Mouse (Mus musculus) Patski (cell line): ENCODE data around the gene Shroom3. TPM values are rescaled to one million over a fixed set of nuclear protein-coding genes. Genes with fewer than 3 reads are reported as not detected.
A peak's percentile ranks its signal among the peaks of the same experiment; 100 is the strongest.

Source experiments
- ATAC-seq: fragments of 100-300 bp; one replicate; pipeline ENCODE4 v1.8.0; 2021
- CTCF ChIA-PET: fragments of 350-600 bp; sonication (Branson Sonifier 250); formaldehyde crosslinking; loops from one replicate; lab custom pipeline; 2022; ENCODE audit warnings: inconsistent platforms; lab: Charles Lee
- POLR2A ChIA-PET: fragments of 350-600 bp; sonication (Branson Sonifier 250); formaldehyde crosslinking; loops from one replicate; lab custom pipeline; 2022; ENCODE audit warnings: antibody characterized with exemption, inconsistent platforms; lab: Charles Lee
- DNase-seq: peaks from one replicate; pipeline ENCODE4 v3.0.0-alpha.2; 2011; ENCODE audit warnings: low read depth, low spot score
- H3K27me3 ChIP-seq: fragments of 371-371 bp; one replicate; pipeline ENCODE4 v1.5.1; 2021
- CTCF ChIP-seq: fragments of 100-300 bp; IDR thresholded peaks from one replicate; pipeline ENCODE4 v1.5.1; 2021
- in situ Hi-C: fragments of 300-500 bp; cut with MboI; formaldehyde crosslinking; loops from 3 replicates; pipeline ENCODE4 v1.11.1; 2018; ENCODE audit warnings: low pct_unique_long_range_greater_than_20kb, mixed read lengths
- polyA plus RNA-seq: library from polyadenylated mRNA; unstranded; gene quantifications from one replicate; pipeline ENCODE4 v1.2.3, GENCODE M21; 2021

Shroom3 gene
- polyA plus RNA-seq, 1 experiment from 2014 or later, result 206 TPM

DNA sequence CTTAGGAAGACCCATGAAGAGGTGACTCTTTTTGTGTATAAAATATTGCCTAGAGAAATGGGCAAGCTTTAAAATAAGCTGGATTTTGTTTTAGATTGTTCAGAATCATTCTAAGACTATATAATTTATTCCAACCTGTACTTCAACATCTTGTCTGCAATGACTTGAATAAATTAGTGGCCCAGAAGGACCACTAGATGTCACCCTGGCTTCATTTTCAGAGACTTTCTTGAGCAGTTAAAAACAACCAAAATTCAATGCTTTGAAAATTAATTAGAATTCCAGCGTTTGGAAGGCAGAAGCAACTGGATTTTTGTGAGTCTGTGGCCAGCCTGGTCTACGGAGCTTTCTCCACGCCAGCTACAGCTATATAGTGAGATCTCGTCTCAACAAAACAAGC, 3.8 kb upstream of the Shroom3 start:
- peak; percentile 81 for TF ChIP-seq CTCF
- DNase-seq, result no peak
- CTCF ChIA-PET, result interaction anchor here (0.8 to 2.1 kb wide), 15 partner anchors 9 to 644 kb away, joined by 3 to 32 read pairs (median 3); no protein-coding TSS in a partner anchor
- H3K27me3 ChIP-seq, result no peaks in the 10 kb centered on the region
- in situ Hi-C loops, result loop anchor here (10.0 kb wide), 1 partner anchor 415 kb away; the partner anchor contains the start of gene Sept11
- POLR2A ChIA-PET, result no interaction called here
- no peak for ATAC-seq

DNA sequence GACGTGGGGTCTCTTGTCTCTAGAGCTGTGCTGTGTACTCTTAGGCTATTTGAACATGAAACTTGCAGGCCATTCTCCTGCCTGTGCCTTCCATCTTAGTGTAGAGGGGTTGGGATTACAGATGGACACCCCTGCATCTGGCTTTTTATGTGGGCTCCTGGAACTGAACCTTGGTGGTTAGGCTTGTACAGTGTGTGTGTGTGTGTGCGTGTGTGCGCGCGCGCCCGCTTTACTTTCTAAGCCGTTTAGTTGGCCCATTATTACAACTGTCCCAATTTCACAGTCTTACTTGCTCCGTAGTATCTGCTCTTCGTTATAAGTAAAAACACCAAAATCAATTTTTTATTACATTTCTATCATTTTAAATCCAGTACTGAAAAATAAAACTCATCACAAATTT, 1.4 kb upstream of the Shroom3 start:
- H3K27me3 ChIP-seq, result no peaks in the 10 kb centered on the region
- ATAC-seq (no peak), DNase-seq (no peak)
- POLR2A ChIA-PET, result interaction anchor here (0.6 kb wide), 1 partner anchor 45 kb away, joined by 6 read pairs; no protein-coding TSS in a partner anchor
- in situ Hi-C loops, result loop anchor here (5.0 to 10.0 kb wide), 3 partner anchors 45 to 583 kb away; partner anchors contain the start of gene Ccng2
- CTCF ChIA-PET, result interaction anchor here (1.0 to 3.1 kb wide), 7 partner anchors 17 to 46 kb away, joined by 3 to 17 read pairs (median 4); no protein-coding TSS in a partner anchor
- no peak for TF ChIP-seq CTCF

DNA sequence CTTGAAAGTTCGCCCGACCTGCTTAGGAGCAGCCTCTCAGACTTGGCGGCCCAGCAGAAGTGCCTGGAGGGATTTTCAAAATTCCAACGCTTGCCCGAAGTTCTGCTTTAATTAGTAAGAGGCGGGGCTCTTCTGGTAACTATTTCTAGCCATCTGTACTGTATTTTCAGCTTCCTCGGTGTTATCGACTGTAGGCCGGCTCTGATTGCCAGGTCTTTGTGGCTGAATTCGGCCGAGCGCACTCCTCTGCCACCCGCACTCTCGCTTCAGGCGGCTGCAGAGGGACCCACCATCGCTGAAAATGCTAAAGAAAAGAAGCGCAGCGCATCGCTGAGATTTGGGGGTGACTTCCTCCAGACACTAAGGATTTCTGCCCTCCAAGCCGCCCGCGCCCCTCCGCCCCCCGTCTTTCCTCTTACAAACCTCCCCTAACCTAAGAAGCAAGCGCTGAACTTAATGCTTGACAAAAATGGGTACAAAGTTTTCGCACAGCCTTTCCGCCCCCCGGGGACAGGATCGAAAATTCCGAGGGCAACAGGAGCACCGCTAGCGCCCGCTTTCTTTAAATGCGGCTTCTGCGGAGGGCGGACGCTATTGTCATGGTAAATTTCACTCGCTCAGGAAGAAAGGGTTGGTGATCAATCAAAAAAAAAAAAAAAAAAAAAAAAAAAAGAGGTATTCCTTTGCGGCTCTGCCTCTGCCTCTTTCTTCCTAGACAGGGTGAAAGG, 450 bp upstream of the Shroom3 start:
- H3K27me3 ChIP-seq, result no peaks in the 10 kb centered on the region
- CTCF ChIA-PET, result interaction anchor here (1.1 to 6.0 kb wide), 6 partner anchors 16 to 163 kb away, joined by 3 to 51 read pairs (median 12); no protein-coding TSS in a partner anchor
- ATAC-seq (peak; percentile 58), DNase-seq (no peak)
- TF ChIP-seq CTCF, result no peak
- in situ Hi-C loops, result loop anchor here (5.0 to 10.0 kb wide), 3 partner anchors 45 to 582 kb away; partner anchors contain the start of gene Ccng2
- POLR2A ChIA-PET, result interaction anchor here (0.6 to 2.3 kb wide), 4 partner anchors 15 to 358 kb away, joined by 3 to 13 read pairs (median 8); no protein-coding TSS in a partner anchor

DNA sequence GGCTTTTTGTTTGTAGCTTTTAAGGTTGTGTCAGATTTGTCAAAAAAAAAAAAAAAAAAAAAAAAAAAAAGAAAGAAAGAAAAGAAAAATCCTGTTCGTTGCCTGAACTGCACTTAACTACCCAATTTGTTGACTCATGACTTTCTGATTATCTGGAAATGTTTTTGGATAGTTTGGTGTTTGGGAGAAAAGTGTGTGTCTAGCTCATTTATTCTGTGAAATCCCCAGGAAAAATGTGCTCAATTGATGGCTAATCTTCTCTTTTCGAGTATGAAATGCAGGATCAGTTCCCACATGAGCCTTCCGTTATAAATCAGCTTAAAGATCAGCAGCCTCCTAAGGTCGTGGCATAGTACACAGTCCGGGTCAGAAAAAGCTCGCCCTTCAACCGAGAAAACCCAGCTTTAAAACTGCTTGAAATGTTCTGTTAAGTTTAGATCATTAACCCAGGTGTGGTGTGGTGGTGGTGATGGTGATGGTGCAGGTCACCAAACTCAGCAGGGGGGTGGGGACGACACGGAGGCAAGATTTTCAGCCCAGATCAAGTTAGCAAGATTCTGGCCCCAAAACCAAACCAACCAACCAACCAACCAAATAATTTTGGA, 738 bp downstream of the Shroom3 start:
- TF ChIP-seq CTCF, result no peak
- in situ Hi-C loops, result loop anchor here (5.0 to 10.0 kb wide), 3 partner anchors 43 to 581 kb away; partner anchors contain the start of gene Ccng2
- no peaks in the 10 kb centered on the region for H3K27me3 ChIP-seq
- DNase-seq (no peak), ATAC-seq (no peak)
- ChIA-PET CTCF (interaction anchor here (0.5 to 6.0 kb wide), 11 partner anchors 9 to 230 kb away, joined by 3 to 51 read pairs (median 4); no protein-coding TSS in a partner anchor), POLR2A (interaction anchor here (0.5 to 2.3 kb wide), 8 partner anchors 14 to 357 kb away, joined by 3 to 13 read pairs (median 3); no protein-coding TSS in a partner anchor)

DNA sequence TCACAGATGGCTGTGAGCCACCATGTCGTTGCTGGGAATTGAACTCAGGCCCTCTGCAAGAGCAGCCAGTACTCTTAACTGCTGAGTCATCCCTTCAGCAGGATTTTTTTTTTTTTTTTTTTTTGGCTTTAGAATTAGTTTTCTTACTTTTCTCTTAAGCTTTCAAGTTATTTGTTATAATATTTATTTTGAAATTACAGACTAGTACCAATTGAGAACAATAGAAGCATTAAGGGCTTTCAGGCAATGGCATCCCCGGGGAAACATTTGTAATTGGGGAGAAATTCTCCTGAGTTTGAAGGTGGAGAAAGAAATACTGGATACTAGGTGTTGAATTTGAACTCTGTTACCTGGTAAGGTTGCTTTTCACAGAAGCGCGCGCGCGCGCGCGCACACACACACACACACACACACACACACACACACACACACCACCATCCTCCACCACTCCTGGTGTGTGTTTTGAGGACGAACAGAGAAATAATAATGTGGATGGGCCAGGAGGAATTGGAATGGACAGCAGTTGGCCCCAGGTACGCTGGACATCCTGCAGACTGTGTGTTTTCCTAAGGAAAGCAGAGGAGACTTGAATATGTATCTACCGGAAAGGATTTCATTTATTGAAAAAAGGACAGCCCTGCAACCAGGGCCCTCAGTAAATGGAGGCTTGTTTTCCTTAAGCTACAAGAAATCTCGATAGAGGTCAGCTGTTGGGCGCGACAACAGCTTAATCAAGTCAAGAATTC, 1.7 kb downstream of the Shroom3 start:
- CTCF ChIA-PET, result interaction anchor here (0.5 to 6.0 kb wide), 9 partner anchors 8 to 188 kb away, joined by 3 to 51 read pairs (median 4); no protein-coding TSS in a partner anchor
- no peak for TF ChIP-seq CTCF
- no peak for ATAC-seq
- in situ Hi-C loops, result loop anchor here (5.0 to 10.0 kb wide), 3 partner anchors 42 to 580 kb away; partner anchors contain the start of gene Ccng2
- no peaks in the 10 kb centered on the region for H3K27me3 ChIP-seq
- DNase-seq, result no peak
- POLR2A ChIA-PET, result interaction anchor here (0.6 to 2.3 kb wide), 6 partner anchors 13 to 347 kb away, joined by 3 to 13 read pairs (median 4); no protein-coding TSS in a partner anchor

DNA sequence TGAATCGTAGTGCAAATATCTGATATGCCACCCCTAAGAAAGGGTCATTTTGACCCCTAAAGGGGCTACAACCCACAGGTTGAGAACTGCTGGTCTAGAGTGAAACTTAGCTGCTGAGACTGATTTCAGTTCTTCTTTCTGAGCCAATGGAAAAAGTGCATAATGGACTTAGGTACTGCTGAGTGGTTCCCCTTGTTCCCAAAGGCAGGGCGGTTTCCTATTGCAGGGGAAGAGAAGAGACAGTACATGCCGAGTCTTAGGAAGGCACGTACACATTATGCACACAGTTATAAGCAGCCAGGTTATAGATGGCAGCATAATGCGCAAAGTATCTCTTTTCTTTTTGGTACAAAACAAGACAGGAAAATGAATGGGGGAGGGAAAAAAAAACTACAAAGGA, 4.9 kb downstream of the Shroom3 start:
- ChIA-PET CTCF (interaction anchor here (1.2 to 6.0 kb wide), 4 partner anchors 8 to 40 kb away, joined by 3 to 51 read pairs (median 4); no protein-coding TSS in a partner anchor), POLR2A (interaction anchor here (1.3 kb wide), 1 partner anchor 11 kb away, joined by 5 read pairs; no protein-coding TSS in a partner anchor)
- in situ Hi-C loops, result loop anchor here (10.0 kb wide), 1 partner anchor 577 kb away; the partner anchor contains the start of gene Ccng2
- H3K27me3 ChIP-seq, result no peaks in the 10 kb centered on the region
- DNase-seq (no peak), ATAC-seq (no peak)
- TF ChIP-seq CTCF, result no peak

DNA sequence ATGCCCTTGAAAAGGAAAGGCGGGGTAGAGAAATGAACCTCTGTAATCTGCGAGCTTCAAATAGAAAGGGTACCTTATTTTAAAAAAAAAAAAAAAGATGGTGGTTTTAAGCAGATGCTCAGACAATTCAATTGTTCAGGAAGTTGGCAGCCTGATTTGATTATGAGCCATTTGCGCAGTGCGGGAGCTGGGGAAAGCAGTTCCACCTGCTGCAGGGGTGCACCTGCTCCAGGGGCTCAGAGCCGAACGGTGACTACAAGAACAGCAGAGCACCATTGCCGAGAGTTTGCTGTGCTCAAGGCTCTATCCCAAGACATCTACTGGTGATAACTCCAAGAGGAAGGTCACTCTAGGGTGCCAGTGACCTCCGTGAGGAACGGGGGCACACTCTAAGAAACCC, 5.3 kb downstream of the Shroom3 start:
- POLR2A ChIA-PET, result interaction anchor here (1.3 kb wide), 1 partner anchor 10 kb away, joined by 5 read pairs; no protein-coding TSS in a partner anchor
- CTCF ChIA-PET, result interaction anchor here (1.2 to 6.0 kb wide), 4 partner anchors 9 to 40 kb away, joined by 3 to 51 read pairs (median 4); no protein-coding TSS in a partner anchor
- no peaks in the 10 kb centered on the region for H3K27me3 ChIP-seq
- ATAC-seq (no peak), DNase-seq (no peak)
- in situ Hi-C loops, result loop anchor here (10.0 kb wide), 1 partner anchor 576 kb away; the partner anchor contains the start of gene Ccng2
- TF ChIP-seq CTCF, result no peak

DNA sequence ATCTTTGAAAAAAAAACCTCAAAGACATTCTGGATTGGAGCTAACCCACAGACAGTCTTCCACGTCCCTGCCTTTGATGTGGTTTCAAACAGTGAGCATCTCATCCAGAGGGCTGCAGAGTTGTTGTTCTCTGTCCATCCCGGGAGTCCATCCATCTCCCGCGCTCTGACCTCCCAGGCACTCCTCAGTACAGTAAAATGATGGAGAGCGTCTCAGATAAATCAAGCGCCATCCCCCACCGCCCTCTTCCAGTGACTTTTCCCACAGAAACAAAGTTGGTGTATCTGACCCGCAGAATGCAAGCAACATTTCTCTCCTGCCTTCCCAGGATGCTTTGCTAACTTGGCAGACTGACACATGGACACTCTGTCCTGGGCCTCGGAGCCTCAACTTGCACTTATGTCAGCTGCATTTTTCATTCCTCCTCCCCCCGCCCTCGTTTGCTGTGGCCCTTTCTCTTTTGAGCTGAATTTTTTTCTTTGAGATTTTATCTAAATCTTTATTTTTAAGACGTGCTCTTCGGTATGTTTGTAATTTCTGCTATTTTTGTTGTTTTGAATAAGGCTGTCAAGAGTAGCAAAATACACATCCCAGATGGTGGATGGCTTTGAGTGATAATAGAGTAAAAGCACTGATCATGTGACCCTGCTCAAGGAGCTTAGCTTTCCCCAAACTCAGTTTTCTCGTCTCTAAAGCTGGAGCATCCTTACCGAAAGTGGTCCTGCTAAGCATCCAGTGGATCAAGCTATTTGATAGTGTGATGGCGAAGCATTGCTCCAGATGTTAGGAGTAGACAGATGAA, 9.2 kb downstream of the Shroom3 start:
- CTCF ChIA-PET, result interaction anchor here (1.8 to 1.9 kb wide), 2 partner anchors 8 to 9 kb away, joined by 6 to 8 read pairs; no protein-coding TSS in a partner anchor
- H3K27me3 ChIP-seq, result no peaks in the 10 kb centered on the region
- POLR2A ChIA-PET, result no interaction called here
- DNase-seq (no peak), ATAC-seq (no peak)
- in situ Hi-C loops, result no loop called here
- TF ChIP-seq CTCF, result no peak
